Mouse (Mus musculus) C2C12 (cell line): ENCODE results near the gene Zfp683. TPM values are rescaled to one million over a fixed set of nuclear protein-coding genes. Genes with fewer than 3 reads are reported as not detected.

Experiments used
- H3K27me3 ChIP-seq: one replicate; pipeline ENCODE4 v1.6.1; 2011; ENCODE audit not compliant: control insufficient read depth, insufficient read depth, insufficient read length
- H3K36me3 ChIP-seq: one replicate; pipeline ENCODE4 v1.6.1; 2011; ENCODE audit not compliant: control insufficient read depth, insufficient read depth
- H3K4me3 ChIP-seq: one replicate; pipeline ENCODE4 v1.5.1; 2011; ENCODE audit warnings: mild to moderate bottlenecking, control low read depth; ENCODE audit not compliant: poor library complexity, insufficient read depth, severe bottlenecking
- H3K79me2 ChIP-seq: one replicate; pipeline ENCODE4 v1.6.1; 2011; ENCODE audit not compliant: control insufficient read depth, insufficient read depth
- H3K79me3 ChIP-seq: one replicate; pipeline ENCODE4 v1.6.1; 2011; ENCODE audit warnings: low read depth, control low read depth
- H3ac ChIP-seq: one replicate; pipeline ENCODE3; 2011; ENCODE audit warnings: low read depth; ENCODE audit not compliant: control insufficient read depth, insufficient read length
- CEBPB ChIP-seq: IDR thresholded peaks from one replicate; pipeline ENCODE4 v1.6.1; 2011; ENCODE audit warnings: low read depth, mild to moderate bottlenecking, control low read depth, moderate library complexity
- CTCF ChIP-seq: IDR thresholded peaks from one replicate; pipeline ENCODE4 v1.5.1; 2011; ENCODE audit not compliant: control insufficient read depth, insufficient read depth, insufficient read length
- FOSL1 ChIP-seq: IDR thresholded peaks from one replicate; pipeline ENCODE4 v1.8.0; 2011; ENCODE audit warnings: mild to moderate bottlenecking, low read length; ENCODE audit not compliant: poor library complexity, insufficient read depth, severe bottlenecking
- MAX ChIP-seq: IDR thresholded peaks from one replicate; pipeline ENCODE4 v1.6.1; 2011; ENCODE audit warnings: mild to moderate bottlenecking, control low read depth
- MYOD1 ChIP-seq: IDR thresholded peaks from one replicate; pipeline ENCODE4 v1.6.1; 2011; ENCODE audit warnings: low read depth; ENCODE audit not compliant: control insufficient read depth, insufficient read length
- MYOG ChIP-seq: IDR thresholded peaks from one replicate; pipeline ENCODE4 v1.6.1; 2011; ENCODE audit not compliant: control insufficient read depth, insufficient read length; ENCODE audit errors: extremely low read depth
- USF1 ChIP-seq: IDR thresholded peaks from one replicate; pipeline ENCODE4 v1.6.1; 2011; ENCODE audit warnings: low read depth, mild to moderate bottlenecking, control low read depth, moderate library complexity
- polyA plus RNA-seq: library from polyadenylated mRNA; unstranded; fragments of >200 nt; fragmentation: generic; extraction: Trizol; gene quantifications from one replicate; pipeline ENCODE4 v1.2.1, GENCODE M21; 2012; ENCODE audit warnings: missing spikeins

Zfp683 gene
- polyA plus RNA-seq, 1 experiment = not detected

- TF ChIP-seq CEBPB = no peak
- no peak for TF ChIP-seq FOSL1
- TF ChIP-seq USF1 = no peak
- no peak for TF ChIP-seq CTCF
- TF ChIP-seq MAX = no peak
- TF ChIP-seq MYOG = no peak
- TF ChIP-seq MYOD1 = no peak
- no peaks in the 10 kb centered on the region for H3K79me3 ChIP-seq
- H3K36me3 ChIP-seq = no peaks in the 10 kb centered on the region
- H3K27me3 ChIP-seq = peaks cover 23% of the 10 kb centered on the region
- no peaks in the 10 kb centered on the region for H3K79me2 ChIP-seq
- no peak overlapping the region for H3ac ChIP-seq
- H3K4me3 ChIP-seq = no peak overlapping the region
Measured at GRCm38 (mm10) chr4:134097015-134097608, 43.5 kb downstream of the Zfp683 start.

GRCm38 (mm10) chr4:134098628-134099027 is 45.0 kb downstream of the Zfp683 start:
- H3K79me2 ChIP-seq = no peaks in the 10 kb centered on the region
- no peaks in the 10 kb centered on the region for H3K36me3 ChIP-seq
- H3K27me3 ChIP-seq = peaks cover 16% of the 10 kb centered on the region
- no peak overlapping the region for H3ac ChIP-seq
- TF ChIP-seq USF1 (no peak), FOSL1 (no peak), MAX (no peak), CEBPB (no peak), CTCF (no peak), MYOD1 (no peak), MYOG (no peak)
- no peaks in the 10 kb centered on the region for H3K79me3 ChIP-seq
- H3K4me3 ChIP-seq = no peak overlapping the region

DNA sequence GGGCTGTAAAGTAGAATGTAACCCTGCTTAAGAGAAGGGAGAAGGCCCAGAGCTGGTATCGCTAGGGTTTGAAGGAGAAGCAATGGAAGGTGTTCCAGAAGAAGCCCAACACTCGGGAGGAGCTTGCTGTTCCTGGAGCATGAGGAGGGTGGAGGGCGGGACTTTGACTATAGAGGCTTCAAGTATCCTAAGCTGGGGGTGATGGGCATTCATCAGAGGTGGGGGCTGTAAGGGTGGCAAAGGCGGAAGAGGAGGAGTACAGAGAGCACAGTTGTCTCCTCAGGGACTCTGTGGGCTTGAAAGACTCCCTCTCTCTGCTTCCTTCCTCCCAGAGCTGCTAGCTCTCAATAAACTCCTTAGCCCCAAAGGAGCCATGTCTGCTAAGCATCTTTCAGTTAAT is 46.6 kb downstream of the Zfp683 start:
- TF ChIP-seq FOSL1 (no peak), CTCF (no peak), CEBPB (no peak), MYOD1 (no peak), MYOG (no peak), USF1 (no peak), MAX (no peak)
- H3ac ChIP-seq = no peak overlapping the region
- no peaks in the 10 kb centered on the region for H3K79me3 ChIP-seq
- H3K4me3 ChIP-seq = no peak overlapping the region
- H3K36me3 ChIP-seq = no peaks in the 10 kb centered on the region
- H3K27me3 ChIP-seq = peaks cover 4% of the 10 kb centered on the region
- no peaks in the 10 kb centered on the region for H3K79me2 ChIP-seq

GRCm38 (mm10) chr4:134101979-134102741 is 48.5 kb downstream of the Zfp683 start, which contains the start of gene Ubxn11:
Gene Ubxn11, plus strand, starts transcription at chr4:134102570.
- Histone ChIP-seq H3K79me2 (no peaks in the 10 kb centered on the region), H3ac (peak within 1 kb of the TSS; percentile 98), H3K79me3 (no peaks in the 10 kb centered on the region), H3K27me3 (peaks cover 4% of the 10 kb centered on the region), H3K36me3 (no peaks in the 10 kb centered on the region), H3K4me3 (peak within 1 kb of the TSS; percentile 61)
- TF ChIP-seq MYOD1 (no peak), USF1 (peak; percentile 36)

DNA sequence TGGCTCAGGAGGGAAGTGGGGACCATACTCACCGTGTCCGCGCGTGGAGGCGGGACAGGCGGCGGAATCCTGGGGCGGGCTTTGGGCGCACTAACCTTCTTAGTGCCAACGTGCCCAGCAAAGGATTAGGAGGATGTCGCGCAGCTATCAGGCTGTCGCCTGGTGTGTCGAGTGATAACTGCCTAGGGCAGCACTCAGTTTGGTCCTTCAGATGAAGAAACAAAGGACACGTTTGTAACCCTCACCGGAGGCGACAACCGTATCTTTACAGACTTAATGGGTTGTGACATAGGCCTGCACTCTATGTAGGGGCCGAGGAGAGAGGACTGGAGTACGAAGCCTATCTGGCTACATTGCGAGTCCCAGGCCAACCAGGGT is 49.1 kb downstream of the Zfp683 start:
- TF ChIP-seq CEBPB (no peak), USF1 (no peak), FOSL1 (no peak), CTCF (no peak), MYOG (no peak), MAX (no peak), MYOD1 (no peak)
- H3K79me3 ChIP-seq = no peaks in the 10 kb centered on the region
- no peaks in the 10 kb centered on the region for H3K79me2 ChIP-seq
- no peaks in the 10 kb centered on the region for H3K36me3 ChIP-seq
- peaks cover 4% of the 10 kb centered on the region for H3K27me3 ChIP-seq
- peak overlapping the region; percentile 61 for H3K4me3 ChIP-seq
- peak overlapping the region; percentile 98 for H3ac ChIP-seq

GRCm38 (mm10) chr4:134106105-134106504 is 52.5 kb downstream of the Zfp683 start:
- H3K27me3 ChIP-seq = no peaks in the 10 kb centered on the region
- H3K79me2 ChIP-seq = no peaks in the 10 kb centered on the region
- no peak overlapping the region for H3K4me3 ChIP-seq
- no peak overlapping the region for H3ac ChIP-seq
- TF ChIP-seq CTCF (no peak), FOSL1 (no peak), MYOD1 (no peak), CEBPB (no peak), MYOG (no peak), USF1 (no peak), MAX (no peak)
- no peaks in the 10 kb centered on the region for H3K79me3 ChIP-seq
- H3K36me3 ChIP-seq = no peaks in the 10 kb centered on the region
